Comparison of ENCODE assay signal across 8 mouse cellular contexts in genomic region chr1:121215843-121216242, GRCm38 (mm10).
DNase-seq lines count a peak whose midpoint lies in the region; ATAC-seq and TF ChIP-seq lines count a peak whose summit lies in the region.

No protein-coding gene starts in this region.

- H3K36me3 ChIP-seq in embryonic facial prominence, embryonic 10.5 days (replicated peaks) = no peaks in the 10 kb centered on the region

- H3K9me3 ChIP-seq in embryonic facial prominence, embryonic 10.5 days = no peaks in the 10 kb centered on the region

- intact Hi-C loops in gastrocnemius, postnatal 14 days (cut with DNase I; ENCODE audit: low total_unique reads) = no loop called here

- no peaks in the 10 kb centered on the region for H3K4me1 ChIP-seq in embryonic facial prominence, embryonic 10.5 days

- H3K27me3 ChIP-seq in embryonic facial prominence, embryonic 10.5 days (replicated peaks; ENCODE audit: low read depth, poor library complexity, severe bottlenecking) = no peaks in the 10 kb centered on the region

- WGBS in embryonic facial prominence, embryonic 10.5 days = 19% methylated on average over 2 of the region's 2 CpGs

- peak; percentile 76 for TF ChIP-seq CTCF in layer of hippocampus, adult 2 months (conservative IDR thresholded peaks at IDR 0.05)

- H3K27ac ChIP-seq in layer of hippocampus, adult 2 months = no peak overlapping the region
- no peak overlapping the region for H3K27ac ChIP-seq in embryonic facial prominence, embryonic 10.5 days (replicated peaks)

- DNase-seq in adrenal gland, postnatal 14 days = peak; percentile 14
- DNase-seq in adrenal gland, adult 8-10 months = no peak
- no peak for DNase-seq in layer of hippocampus, adult 2 months (ENCODE audit: low spot score in 2 of 2)
- DNase-seq in layer of hippocampus, adult 8-10 months (ENCODE audit: low spot score in 2 of 2) = no peak
- DNase-seq in A20 (ENCODE audit: low read depth, low spot score) = peak; percentile 32
- DNase-seq in embryonic facial prominence, embryonic 10.5 days (ENCODE audit: low spot score) = peak; percentile 17
- DNase-seq in gastrocnemius, postnatal 14 days = no peak

- H3K4me3 ChIP-seq in layer of hippocampus, adult 2 months = no peak overlapping the region
- H3K4me3 ChIP-seq in embryonic facial prominence, embryonic 10.5 days = no peak overlapping the region

- ATAC-seq in erythroblast, adult 5-6 weeks (replicated peaks; ENCODE audit: low FRiP score, poor library complexity, severe bottlenecking) = no peak

Comparison
In these comparisons a context has a peak if more than half of its experiments do, and no peak if none do; other contexts are left out.
1. DNase-seq: peak in adrenal gland, postnatal 14 days (single experiment), A20 (single experiment) and embryonic facial prominence, embryonic 10.5 days (single experiment); none in adrenal gland, adult 8-10 months (single experiment), layer of hippocampus, adult 2 months (0 of 2), layer of hippocampus, adult 8-10 months (0 of 2) and gastrocnemius, postnatal 14 days (single experiment).